Mouse (Mus musculus): ENCODE measurements around the gene Slf2. TPM values are rescaled to one million over a fixed set of nuclear protein-coding genes. Genes with fewer than 3 reads are reported as not detected.

Slf2 gene
- total and polyA plus RNA-seq, 3 experiments = 30.2 to 109 (median 35.4) TPM

DNA sequence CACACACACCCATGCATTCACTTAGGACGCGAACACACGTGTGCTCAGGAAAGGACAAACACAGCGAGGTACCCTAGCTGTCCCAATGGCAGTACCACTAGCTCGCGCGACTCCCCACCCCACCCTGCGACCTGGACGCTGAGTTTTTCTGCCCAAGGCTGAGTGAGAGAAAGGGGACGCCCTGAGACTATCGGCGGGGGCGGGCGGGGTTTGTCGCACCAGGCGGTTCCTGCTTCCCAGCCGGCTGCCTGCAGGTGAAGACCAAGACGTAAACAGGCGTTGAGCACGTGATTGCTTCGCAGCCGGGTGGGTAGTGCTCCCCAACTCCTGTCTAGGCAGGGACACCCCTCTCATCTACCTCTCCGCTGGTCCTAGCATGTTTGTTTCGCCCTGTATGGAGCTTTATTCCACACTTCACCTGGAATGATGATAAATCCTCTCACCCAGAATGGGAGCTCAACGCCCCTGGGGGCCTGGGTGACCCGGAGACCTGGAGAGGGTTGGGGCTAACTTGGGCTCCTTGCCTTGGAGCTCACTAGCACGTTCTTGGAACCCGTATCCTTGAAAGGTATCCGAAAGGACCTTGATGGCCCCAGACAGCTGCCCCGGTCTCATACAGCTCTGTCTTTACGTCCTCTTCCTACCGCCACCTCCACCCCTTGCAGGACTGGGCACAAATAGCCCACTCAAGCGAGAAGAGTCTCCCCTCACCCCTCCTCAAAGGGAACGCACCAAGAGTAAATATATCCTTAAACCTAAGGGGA, 84.7 kb downstream of the Slf2 start:
- peak; percentile 89 for DNase-seq (ENCODE audit: low read depth, low spot score)
- Histone ChIP-seq H3K4me3 (ENCODE audit: control insufficient read depth in 1 of 2, insufficient read depth in 1 of 2, low read depth in 2 of 2, low read length in 2 of 2) (peak overlapping the region; percentile 69 to 93), H3K79me2 (ENCODE audit: control insufficient read depth, insufficient read depth, low read length, poor library complexity) (no peaks in the 10 kb centered on the region; the same call in 1 of the 2 replicates), H3K27me3 (ENCODE audit: control insufficient read depth in 1 of 2, insufficient read depth in 2 of 2, low read length in 2 of 2) (no peaks in the 10 kb centered on the region), H3K4me1 (ENCODE audit: control insufficient read depth in 1 of 2, insufficient read depth in 2 of 2, low read length in 2 of 2) (peaks cover 6 to 12% of the 10 kb centered on the region in 2 experiments), H3K9ac (ENCODE audit: control insufficient read depth, low read depth, low read length, poor library complexity, severe bottlenecking) (peak overlapping the region; percentile 63), H3K27ac (ENCODE audit: control insufficient read depth, low read depth, low read length) (peak overlapping the region; percentile 67), H3K36me3 (ENCODE audit: control insufficient read depth in 1 of 2, insufficient read depth in 2 of 2, low read length in 2 of 2) (peaks cover 0 to 7% of the 10 kb centered on the region in 2 experiments; a peak in 2 of 4 replicates), H3K9me3 (replicated peaks; ENCODE audit: insufficient read depth, low read length) (no peaks in the 10 kb centered on the region)
- no peak for TF ChIP-seq CTCF (IDR thresholded peaks at IDR 0.05 in 2 of 3, conservative IDR thresholded peaks at IDR 0.05 in 1 of 3; ENCODE audit: control insufficient read depth in 1 of 3, insufficient read depth in 1 of 3, low read depth in 2 of 3, low read length in 3 of 3, poor library complexity in 1 of 3, severe bottlenecking in 1 of 3)
- TF ChIP-seq UBTF (IDR thresholded peaks at IDR 0.05; ENCODE audit: borderline replicate concordance, insufficient read depth, low read depth, low read length) = no peak
- no peak for TF ChIP-seq TAL1 (IDR thresholded peaks at IDR 0.05; ENCODE audit: low read length)
- no peak for TF ChIP-seq TBP (IDR thresholded peaks at IDR 0.05; ENCODE audit: low read depth, low read length)
- TF ChIP-seq NELFE (IDR thresholded peaks at IDR 0.05; ENCODE audit: low read depth, low read length) = peak; percentile 34
- no peak for TF ChIP-seq EP300 (IDR thresholded peaks at IDR 0.05; ENCODE audit: low read depth in 1 of 2, low read length in 2 of 2)
- TF ChIP-seq MYB (IDR thresholded peaks at IDR 0.05; ENCODE audit: low read depth, low read length) = no peak
- TF ChIP-seq ZC3H11A (IDR thresholded peaks at IDR 0.05; ENCODE audit: low read depth, low read length) = no peak
- no peak for TF ChIP-seq ZKSCAN1 (IDR thresholded peaks at IDR 0.05; ENCODE audit: low read depth, low read length)
- no peak for TF ChIP-seq JUND (IDR thresholded peaks at IDR 0.05; ENCODE audit: low read depth, low read length)
- TF ChIP-seq TCF12 (IDR thresholded peaks at IDR 0.05; ENCODE audit: low read depth, low read length) = no peak; the same call in 1 of the 2 replicates
- peak in 1 of 2 experiments; percentile 58; a peak in 2 of 4 replicates for TF ChIP-seq USF2 (IDR thresholded peaks at IDR 0.05; ENCODE audit: borderline replicate concordance in 1 of 2, insufficient read depth in 1 of 2, low read depth in 1 of 2, low read length in 2 of 2)
- TF ChIP-seq MEF2A (IDR thresholded peaks at IDR 0.05; ENCODE audit: extremely low read depth, insufficient replicate concordance, low read depth, low read length, poor library complexity, severe bottlenecking) = no peak
- TF ChIP-seq MAX (IDR thresholded peaks at IDR 0.05; ENCODE audit: low read length) = peak; percentile 91
- peak; percentile 29; the same call in 1 of the 2 replicates for TF ChIP-seq ZMIZ1 (IDR thresholded peaks at IDR 0.05; ENCODE audit: low read depth, low read length)
- no peak for TF ChIP-seq ZNF384 (IDR thresholded peaks at IDR 0.05; ENCODE audit: low read depth, low read length)
- TF ChIP-seq NRF1 (IDR thresholded peaks at IDR 0.05; ENCODE audit: insufficient read depth, low read depth, low read length, poor library complexity, severe bottlenecking) = no peak
- TF ChIP-seq USF1 (IDR thresholded peaks at IDR 0.05; ENCODE audit: low read depth, low read length) = peak; percentile 94
- no peak for TF ChIP-seq MAFK (IDR thresholded peaks at IDR 0.05; ENCODE audit: borderline replicate concordance, low read depth, low read length)
- peak; percentile 1; the same call in 1 of the 2 replicates for TF ChIP-seq SIN3A (IDR thresholded peaks at IDR 0.05; ENCODE audit: low read length)
- TF ChIP-seq CHD1 (IDR thresholded peaks at IDR 0.05; ENCODE audit: low read depth, low read length) = no peak
- TF ChIP-seq POLR2A (IDR thresholded peaks at IDR 0.05; ENCODE audit: control insufficient read depth in 1 of 2, insufficient read depth in 1 of 2, low read depth in 1 of 2, low read length in 2 of 2, poor library complexity in 1 of 2) = peak in 1 of 2 experiments; percentile 21; a peak in 1 of 4 replicates
- TF ChIP-seq MYC (IDR thresholded peaks at IDR 0.05; ENCODE audit: low read depth, low read length) = peak; percentile 73
- TF ChIP-seq GABPA (IDR thresholded peaks at IDR 0.05; ENCODE audit: low read depth, low read length) = no peak
- TF ChIP-seq RAD21 (IDR thresholded peaks at IDR 0.05; ENCODE audit: low read depth, low read length) = no peak
- peak; percentile 56; the same call in 1 of the 2 replicates for TF ChIP-seq HCFC1 (IDR thresholded peaks at IDR 0.05; ENCODE audit: low read depth, low read length)
- no peak for TF ChIP-seq POLR2AphosphoS2 (IDR thresholded peaks at IDR 0.05; ENCODE audit: low read length)
- TF ChIP-seq ELF1 (IDR thresholded peaks at IDR 0.05; ENCODE audit: low read depth, low read length) = no peak; the same call in 1 of the 2 replicates
- peak; percentile 90; the same call in 1 of the 2 replicates for TF ChIP-seq BHLHE40 (IDR thresholded peaks at IDR 0.05; ENCODE audit: borderline replicate concordance, low read depth, low read length)
- TF ChIP-seq RCOR1 (IDR thresholded peaks at IDR 0.05; ENCODE audit: low read depth, low read length) = no peak
- TF ChIP-seq E2F4 (IDR thresholded peaks at IDR 0.05; ENCODE audit: borderline replicate concordance, low read depth, low read length) = no peak
- no peak for TF ChIP-seq SMC3 (IDR thresholded peaks at IDR 0.05; ENCODE audit: low read depth, low read length)
- peak; percentile 39; the same call in 1 of the 2 replicates for TF ChIP-seq MAZ (IDR thresholded peaks at IDR 0.05; ENCODE audit: low read depth, low read length)
- TF ChIP-seq ETS1 (IDR thresholded peaks at IDR 0.05; ENCODE audit: low read depth, low read length) = peak; percentile 82
- no peak for TF ChIP-seq GATA1 (IDR thresholded peaks at IDR 0.05; ENCODE audit: low read depth, low read length)

Measured in MEL (cell line).